In genomic region chr1:105812960-105813708, GRCm38 (mm10) we compare ENCODE assay signal across 12 mouse cellular contexts. TPM values are rescaled to one million over a fixed set of nuclear protein-coding genes. Genes with fewer than 3 reads are reported as not detected.
DNase-seq lines count a peak whose midpoint lies in the region; ATAC-seq and TF ChIP-seq lines count a peak whose summit lies in the region.
"Had no signal": no experiment of that assay in that cellular context is flagged by ENCODE, and none has a peak within 500 bp of the region (broad histone marks: within the 10 kb centered on the region; RNA-seq: fewer than 3 reads in every experiment).

No protein-coding gene starts in this region.

- peak; percentile 9 to 12 for DNase-seq in heart, postnatal 10 days
- no peak for DNase-seq in heart, postnatal 4 days
- no peak for DNase-seq in testis, postnatal 14 days (ENCODE audit: low spot score)
- no peak for DNase-seq in T-cell, adult 2 months (ENCODE audit: low spot score)
- DNase-seq in urinary bladder, postnatal 36 days (ENCODE audit: low spot score in 2 of 2) = no peak
- no peak for DNase-seq in embryo, embryonic 10.5 days (ENCODE audit: low spot score)
- DNase-seq: adrenal gland, postnatal 10 days; cerebellum, adult 18-20 months; lung, postnatal 14 days had no signal

- H3K4me1 ChIP-seq in testis, adult 2 months (ENCODE audit: control insufficient read depth, insufficient read depth, low read length) = peaks cover 3% of the 10 kb centered on the region
- no peaks in the 10 kb centered on the region for H3K4me1 ChIP-seq in intestine, postnatal 0 days (replicated peaks; ENCODE audit: control insufficient read depth, insufficient read depth, low read length)

- 52% methylated on average over 20 of the region's 20 CpGs for WGBS in intestine, postnatal 0 days

- intact Hi-C loops in heart, postnatal 10 days (cut with DNase I) = no loop called here

- no peaks in the 10 kb centered on the region for H3K27me3 ChIP-seq in testis, adult 2 months (ENCODE audit: control insufficient read depth, insufficient read depth, low read length)
- H3K27me3 ChIP-seq in intestine, postnatal 0 days (replicated peaks; ENCODE audit: control insufficient read depth, insufficient read depth, low read length) = no peaks in the 10 kb centered on the region

- H3K36me3 ChIP-seq in testis, adult 2 months (ENCODE audit: control insufficient read depth, insufficient read depth, low read length) = no peaks in the 10 kb centered on the region
- peaks cover 44% of the 10 kb centered on the region for H3K36me3 ChIP-seq in intestine, postnatal 0 days (ENCODE audit: control insufficient read depth, insufficient read depth)

- no peak overlapping the region for H3K9ac ChIP-seq in intestine, postnatal 0 days (ENCODE audit: low read depth, low read length)

- ATAC-seq in intestine, postnatal 0 days = no peak

- H3K27ac ChIP-seq in testis, adult 2 months (ENCODE audit: control insufficient read depth, insufficient read depth, low read depth, low read length) = no peak overlapping the region
- no peak overlapping the region for H3K27ac ChIP-seq in intestine, postnatal 0 days (ENCODE audit: low read depth, low read length)

- peak overlapping the region; percentile 39 for H3K4me3 ChIP-seq in testis, adult 2 months (ENCODE audit: control insufficient read depth, low read depth, low read length)
- no peak overlapping the region for H3K4me3 ChIP-seq in intestine, postnatal 0 days (ENCODE audit: low read depth, low read length)
- H3K4me3 ChIP-seq: erythroblast, embryonic 14.5 days had no signal

- peak overlapping the region; percentile 3; the same call in 1 of the 2 replicates for H3K4me2 ChIP-seq in intestine, postnatal 0 days (replicated peaks; ENCODE audit: low read depth)

- TF ChIP-seq POLR2A in testis, adult 2 months (IDR thresholded peaks at IDR 0.05; ENCODE audit: control insufficient read depth, low read depth, low read length) = no peak

- TF ChIP-seq CTCF in testis, adult 2 months (IDR thresholded peaks at IDR 0.05; ENCODE audit: control insufficient read depth, insufficient read depth, insufficient replicate concordance, low read depth, low read length) = no peak
- no peak for TF ChIP-seq CTCF in intestine, postnatal 0 days (IDR thresholded peaks at IDR 0.05; ENCODE audit: low read depth)

- H3K9me3 ChIP-seq in intestine, postnatal 0 days (ENCODE audit: control insufficient read depth) = no peaks in the 10 kb centered on the region

RNA-seq across cellular contexts. Expression of gene Tnfrsf11a, which starts 32.6 kb away (rescaled TPM):
- 1 to 10 TPM; 1.9 to 2.1 TPM for total RNA-seq in heart, postnatal 10 days (2021)
- 1 to 10 TPM; 1.3 to 1.5 TPM for total RNA-seq in heart, postnatal 4 days (2021)
- 0.26 and 0.36 TPM in 2 replicates for polyA plus RNA-seq in testis, adult 2 months (2012; rRNA removed)
- 23.4 and 24.3 TPM in 2 replicates for polyA plus RNA-seq in intestine, postnatal 0 days (2015; fragmentation: Nextera tagmentation; extraction: Ambion mirVana)
- polyA plus RNA-seq: erythroblast, embryonic 14.5 days had no signal

Comparison
In these comparisons a context has a peak if more than half of its experiments do, and no peak if none do; other contexts are left out.
1. DNase-seq: peak in heart, postnatal 10 days (2 of 2); none in heart, postnatal 4 days (single experiment), testis, postnatal 14 days (single experiment), T-cell, adult 2 months (single experiment), urinary bladder, postnatal 36 days (0 of 2) and embryo, embryonic 10.5 days (single experiment).